Mouse (Mus musculus) CH12.LX (cell line): Measurements from ENCODE around the gene Npepps. TPM values are rescaled to one million over a fixed set of nuclear protein-coding genes. Genes with fewer than 3 reads are reported as not detected.

Source experiments
- DNase-seq: peaks from one replicate; pipeline ENCODE4 v3.0.0-alpha.2; 2013; ENCODE audit errors: extremely low read depth
- H3K27ac ChIP-seq: 2 replicates; pipeline ENCODE4 v1.5.1; 2012; ENCODE audit warnings: low read depth, mild to moderate bottlenecking, control low read depth, moderate library complexity; ENCODE audit not compliant: insufficient read depth
- H3K27me3 ChIP-seq: replicated peaks from 2 replicates; pipeline ENCODE3; 2012; ENCODE audit warnings: inconsistent platforms
- H3K36me3 ChIP-seq, 2 experiments: replicated peaks in 1 of 2; 2 replicates each; pipeline versions ENCODE3 to v1.6.1; 2012; ENCODE audit warnings: inconsistent platforms in 1 of 2, low read length in 1 of 2, mild to moderate bottlenecking in 1 of 2, mixed read lengths in 1 of 2, moderate library complexity in 1 of 2; ENCODE audit not compliant: control insufficient read depth in 1 of 2, insufficient read depth in 1 of 2
- H3K4me1 ChIP-seq, 2 experiments: 2 replicates each; pipeline ENCODE4 v1.6.1; 2012; ENCODE audit warnings: inconsistent platforms in 1 of 2, moderate library complexity in 1 of 2; ENCODE audit not compliant: insufficient read depth in 2 of 2, control insufficient read depth in 1 of 2
- H3K4me2 ChIP-seq: 2 replicates; pipeline ENCODE4 v1.6.1; 2012; ENCODE audit warnings: low read depth, mild to moderate bottlenecking, control low read depth; ENCODE audit not compliant: poor library complexity, insufficient read depth, severe bottlenecking
- H3K4me3 ChIP-seq, 3 experiments: fragments of 150-350 bp in 1 of 3; sonication (generic) in 1 of 3; replicated peaks in 1 of 3; 2 replicates each; pipeline versions ENCODE3 to v1.5.1; 2011 to 2012; ENCODE audit warnings: low read depth in 2 of 3, low read length in 2 of 3, mild to moderate bottlenecking in 2 of 3, moderate library complexity in 2 of 3, control low read depth in 1 of 3, improper control_type of control experiment in 1 of 3, inconsistent platforms in 1 of 3, mixed read lengths in 1 of 3; ENCODE audit not compliant: poor library complexity in 1 of 3
- H3K79me2 ChIP-seq: replicated peaks from 2 replicates; pipeline ENCODE4 v1.6.1; 2012; ENCODE audit warnings: mild to moderate bottlenecking, moderate library complexity; ENCODE audit not compliant: control insufficient read depth, poor library complexity, insufficient read depth, severe bottlenecking; ENCODE audit errors: extremely low read depth
- H3K9ac ChIP-seq: 2 replicates; pipeline ENCODE4 v1.6.1; 2012; ENCODE audit warnings: low read depth, mild to moderate bottlenecking, control low read depth, moderate library complexity; ENCODE audit not compliant: insufficient read depth
- H3K9me3 ChIP-seq: replicated peaks from 2 replicates; pipeline ENCODE3; 2012; ENCODE audit warnings: low read length, inconsistent platforms, mixed read lengths
- BHLHE40 ChIP-seq: IDR thresholded peaks from 2 replicates; pipeline ENCODE4 v1.6.1; 2011; ENCODE audit warnings: mild to moderate bottlenecking, low read depth, low read length, improper control_type of control experiment
- CHD1 ChIP-seq: IDR thresholded peaks from 2 replicates; pipeline ENCODE4 v1.6.1; 2012; ENCODE audit warnings: low read depth, low read length, improper control_type of control experiment, inconsistent platforms
- CHD2 ChIP-seq: IDR thresholded peaks from 2 replicates; pipeline ENCODE4 v1.6.1; 2011; ENCODE audit warnings: low read length, improper control_type of control experiment
- CTCF ChIP-seq, 2 experiments: IDR thresholded peaks in 1 of 2; conservative IDR thresholded peaks in 1 of 2; 2 replicates each; pipeline ENCODE4 v1.5.1; 2011 to 2012; ENCODE audit warnings: low read depth in 2 of 2, low read length in 2 of 2, improper control_type of control experiment in 1 of 2, inconsistent platforms in 1 of 2, mild to moderate bottlenecking in 1 of 2, moderate library complexity in 1 of 2
- E2F4 ChIP-seq: IDR thresholded peaks from 2 replicates; pipeline ENCODE4 v1.6.1; 2011; ENCODE audit warnings: low read depth, low read length, improper control_type of control experiment; ENCODE audit not compliant: insufficient replicate concordance
- ELF1 ChIP-seq: IDR thresholded peaks from 2 replicates; pipeline ENCODE4 v1.6.1; 2014; ENCODE audit warnings: low read depth, mild to moderate bottlenecking, inconsistent platforms, low read length, improper control_type of control experiment
- ETS1 ChIP-seq: conservative IDR thresholded peaks from 2 replicates; pipeline ENCODE4 v1.6.1; 2012; ENCODE audit warnings: low read depth, mild to moderate bottlenecking, inconsistent platforms, low read length, improper control_type of control experiment, moderate library complexity
- GABPA ChIP-seq: IDR thresholded peaks from 2 replicates; pipeline ENCODE4 v1.6.1; 2012; ENCODE audit warnings: low read depth, low read length, improper control_type of control experiment, inconsistent platforms; ENCODE audit not compliant: insufficient replicate concordance
- HCFC1 ChIP-seq: IDR thresholded peaks from 2 replicates; pipeline ENCODE4 v1.6.1; 2012; ENCODE audit warnings: low read depth, mild to moderate bottlenecking, inconsistent platforms, low read length, improper control_type of control experiment
- IRF4 ChIP-seq: IDR thresholded peaks from 2 replicates; pipeline ENCODE4 v1.6.1; 2014; ENCODE audit warnings: low read depth, mild to moderate bottlenecking, inconsistent platforms, low read length, improper control_type of control experiment
- JUN ChIP-seq: IDR thresholded peaks from 2 replicates; pipeline ENCODE4 v1.6.1; 2011; ENCODE audit warnings: low read depth, mild to moderate bottlenecking, low read length, improper control_type of control experiment, moderate library complexity; ENCODE audit not compliant: insufficient read depth
- JUND ChIP-seq: conservative IDR thresholded peaks from 2 replicates; pipeline ENCODE4 v1.6.1; 2011; ENCODE audit warnings: low read depth, low read length, improper control_type of control experiment
- KAT2A ChIP-seq: IDR thresholded peaks from 2 replicates; pipeline ENCODE4 v1.6.1; 2012; ENCODE audit warnings: low read length, improper control_type of control experiment, inconsistent platforms; ENCODE audit not compliant: insufficient replicate concordance
- MAFK ChIP-seq: IDR thresholded peaks from 2 replicates; pipeline ENCODE4 v1.6.1; 2011; ENCODE audit warnings: low read length, improper control_type of control experiment; ENCODE audit not compliant: insufficient replicate concordance
- MAX ChIP-seq: IDR thresholded peaks from 2 replicates; pipeline ENCODE4 v1.6.1; 2011; ENCODE audit warnings: low read length, improper control_type of control experiment
- MAZ ChIP-seq: IDR thresholded peaks from 2 replicates; pipeline ENCODE4 v1.6.1; 2012; ENCODE audit warnings: low read depth, mild to moderate bottlenecking, inconsistent platforms, low read length, improper control_type of control experiment, moderate library complexity
- MEF2A ChIP-seq: IDR thresholded peaks from 2 replicates; pipeline ENCODE4 v1.6.1; 2014; ENCODE audit warnings: low read depth, mild to moderate bottlenecking, inconsistent platforms, low read length, improper control_type of control experiment, borderline replicate concordance
- MXI1 ChIP-seq: IDR thresholded peaks from 2 replicates; pipeline ENCODE4 v1.6.1; 2011; ENCODE audit warnings: mild to moderate bottlenecking, low read depth, low read length, improper control_type of control experiment
- MYC ChIP-seq: IDR thresholded peaks from 2 replicates; pipeline ENCODE4 v1.6.1; 2011; ENCODE audit warnings: low read depth, mild to moderate bottlenecking, improper control_type of control experiment, low read length
- NELFE ChIP-seq: IDR thresholded peaks from 2 replicates; pipeline ENCODE4 v1.6.1; 2011; ENCODE audit warnings: low read depth, low read length, improper control_type of control experiment
- POLR2A ChIP-seq: IDR thresholded peaks from 2 replicates; pipeline ENCODE4 v1.6.1; 2011; ENCODE audit warnings: low read depth, mild to moderate bottlenecking, improper control_type of control experiment, low read length
- POLR2AphosphoS2 ChIP-seq: IDR thresholded peaks from 2 replicates; pipeline ENCODE4 v1.6.1; 2011; ENCODE audit warnings: low read depth, low read length, improper control_type of control experiment
- RAD21 ChIP-seq: IDR thresholded peaks from 2 replicates; pipeline ENCODE4 v1.6.1; 2011; ENCODE audit warnings: low read depth, mild to moderate bottlenecking, low read length, improper control_type of control experiment, moderate library complexity
- RCOR1 ChIP-seq: conservative IDR thresholded peaks from 2 replicates; pipeline ENCODE4 v1.6.1; 2012; ENCODE audit warnings: low read depth, mild to moderate bottlenecking, inconsistent platforms, low read length, improper control_type of control experiment
- SMC3 ChIP-seq: IDR thresholded peaks from 2 replicates; pipeline ENCODE4 v1.6.1; 2011; ENCODE audit warnings: low read depth, low read length, improper control_type of control experiment
- TCF12 ChIP-seq: IDR thresholded peaks from 2 replicates; pipeline ENCODE4 v1.6.1; 2014; ENCODE audit warnings: low read depth, mild to moderate bottlenecking, inconsistent platforms, low read length, improper control_type of control experiment
- USF1 ChIP-seq: IDR thresholded peaks from 2 replicates; pipeline ENCODE4 v1.6.1; 2014; ENCODE audit warnings: low read depth, mild to moderate bottlenecking, inconsistent platforms, low read length, improper control_type of control experiment
- USF2 ChIP-seq: conservative IDR thresholded peaks from 2 replicates; pipeline ENCODE4 v1.6.1; 2011; ENCODE audit warnings: low read depth, low read length, improper control_type of control experiment
- ZC3H11A ChIP-seq: IDR thresholded peaks from 2 replicates; pipeline ENCODE4 v1.6.1; 2012; ENCODE audit warnings: low read depth, mild to moderate bottlenecking, inconsistent platforms, low read length, improper control_type of control experiment
- ZMIZ1 ChIP-seq: IDR thresholded peaks from 2 replicates; pipeline ENCODE4 v1.6.1; 2012; ENCODE audit warnings: low read depth, mild to moderate bottlenecking, inconsistent platforms, low read length, improper control_type of control experiment
- ZNF384 ChIP-seq: IDR thresholded peaks from 2 replicates; pipeline ENCODE4 v1.6.1; 2012; ENCODE audit warnings: low read depth, low read length, improper control_type of control experiment, inconsistent platforms
- dilution Hi-C: fragments of 300-500 bp; cut with MboI; formaldehyde crosslinking; loops from 2 replicates; pipeline ENCODE4 v1.14.3; 2020; ENCODE audit warnings: low sequenced_read_pairs; ENCODE audit not compliant: extremely low pct_unique_long_range_greater_than_20kb, extremely low pct_ligation_motif_present
- in situ Hi-C: fragments of 300-500 bp; cut with MboI; formaldehyde crosslinking; loops from 3 replicates; pipeline ENCODE4 v1.14.3; 2019; ENCODE audit warnings: low sequenced_read_pairs, low pct_ligation_motif_present, low pct_unique_long_range_greater_than_20kb, mixed read lengths
- polyA plus RNA-seq: library from polyadenylated mRNA; unstranded; fragments of >175 nt; gene quantifications from 2 replicates; pipeline ENCODE4 v1.2.1, GENCODE M21; 2012; ENCODE audit warnings: low read depth; ENCODE audit not compliant: insufficient read length
- total RNA-seq, 2 experiments: library from RNA; depleted of rRNA; stranded (reverse); fragments of 300-350 nt in 1 of 2; fragments of >200 nt in 1 of 2; gene quantifications; 2 replicates each; pipeline ENCODE4 v1.2.3; 2012 to 2014

Npepps gene
- total and polyA plus RNA-seq, 3 experiments: 29.8 to 50.8 (median 42.5) TPM

DNA sequence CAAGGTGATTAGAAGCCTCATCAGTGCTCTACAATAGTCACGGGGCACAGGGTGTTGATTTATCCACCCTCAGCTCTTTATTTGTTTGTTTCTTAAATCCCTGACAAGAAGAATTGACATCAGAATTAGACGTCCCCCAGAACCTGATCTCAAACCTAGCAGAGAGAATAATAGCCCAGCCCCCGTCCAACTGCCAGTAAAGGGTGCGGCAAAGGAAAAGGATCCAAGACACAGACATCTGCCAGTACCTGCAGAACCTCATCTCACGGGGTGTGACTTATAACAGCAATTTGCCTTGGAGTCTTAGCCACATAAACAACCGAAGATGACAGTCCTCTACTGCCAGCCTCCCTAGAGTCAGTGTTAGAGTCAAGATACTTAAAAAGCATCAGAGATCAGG, 6.5 kb upstream of the Npepps start:
- no peak overlapping the region for H3K4me2 ChIP-seq
- no peaks in the 10 kb centered on the region for H3K27me3 ChIP-seq
- no peak overlapping the region for H3K4me3 ChIP-seq
- H3K9ac ChIP-seq: no peak overlapping the region
- dilution Hi-C loops: no loop called here
- H3K9me3 ChIP-seq: no peaks in the 10 kb centered on the region
- H3K36me3 ChIP-seq: no peaks in the 10 kb centered on the region
- peaks cover 12 to 24% of the 10 kb centered on the region in 2 experiments for H3K4me1 ChIP-seq
- no peak for TF ChIP-seq ETS1
- TF ChIP-seq USF2: no peak
- TF ChIP-seq RAD21: no peak
- no peak for TF ChIP-seq SMC3
- no peak for TF ChIP-seq ZMIZ1
- TF ChIP-seq MAZ: no peak
- no peak for TF ChIP-seq POLR2AphosphoS2
- no peak for TF ChIP-seq POLR2A
- no peak for TF ChIP-seq ELF1
- TF ChIP-seq HCFC1: no peak
- no peak for TF ChIP-seq JUN
- no peak for TF ChIP-seq KAT2A
- no peak overlapping the region for H3K27ac ChIP-seq
- in situ Hi-C loops: no loop called here
- H3K79me2 ChIP-seq: no peaks in the 10 kb centered on the region
- DNase-seq: no peak

DNA sequence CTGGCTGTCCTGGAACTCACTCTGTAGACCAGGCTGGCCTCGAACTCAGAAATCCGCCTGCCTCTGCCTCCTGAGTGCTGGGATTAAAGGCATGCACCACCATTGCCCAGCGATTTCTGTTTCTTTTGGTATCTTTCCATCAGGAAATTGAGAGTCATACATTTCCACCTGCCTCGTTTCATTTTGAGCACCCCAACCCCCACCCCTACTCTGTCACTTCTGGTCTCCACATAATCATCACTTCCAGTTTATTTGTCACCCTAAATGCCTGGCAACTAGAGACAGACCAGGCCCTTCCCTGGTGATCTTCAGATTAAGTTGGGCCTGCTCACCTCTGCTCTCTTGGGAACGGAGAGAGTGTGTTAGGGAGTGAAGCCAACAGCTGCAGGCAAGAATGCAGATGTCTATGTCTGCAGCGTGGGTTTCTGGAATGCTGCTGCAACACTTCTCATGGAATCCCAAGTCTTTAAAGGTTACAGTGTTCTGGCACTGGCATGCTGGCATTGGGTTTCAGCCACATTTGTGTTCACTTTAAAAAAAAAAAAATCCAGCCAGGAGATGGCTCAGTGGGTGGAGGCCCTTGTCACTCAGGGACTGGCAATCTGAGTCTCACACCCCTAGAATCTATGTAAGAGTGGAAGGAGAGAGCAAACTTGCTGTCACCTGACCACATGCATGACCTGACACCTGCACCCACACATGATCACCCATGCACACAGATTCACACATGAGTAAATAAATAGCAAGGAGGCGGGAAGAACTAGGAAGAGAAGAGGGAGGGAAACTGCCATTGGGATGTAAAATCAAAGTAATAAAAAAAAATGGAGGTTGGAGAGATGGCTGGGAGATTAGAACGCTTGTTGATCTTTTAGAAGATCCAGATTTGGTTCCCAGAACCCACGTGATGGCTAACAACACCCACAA, 5.7 kb upstream of the Npepps start:
- dilution Hi-C loops (no loop called here), in situ Hi-C loops (no loop called here)
- Histone ChIP-seq H3K4me3 (no peak overlapping the region), H3K4me1 (peaks cover 12 to 24% of the 10 kb centered on the region in 2 experiments), H3K27me3 (no peaks in the 10 kb centered on the region), H3K36me3 (no peaks in the 10 kb centered on the region), H3K79me2 (no peaks in the 10 kb centered on the region), H3K9me3 (no peaks in the 10 kb centered on the region), H3K27ac (no peak overlapping the region), H3K9ac (no peak overlapping the region), H3K4me2 (no peak overlapping the region)
- peak; percentile 33 for DNase-seq
- no peak for TF ChIP-seq MAZ
- no peak for TF ChIP-seq CHD1
- no peak for TF ChIP-seq MAX
- TF ChIP-seq MEF2A: no peak
- no peak for TF ChIP-seq USF1
- no peak for TF ChIP-seq E2F4
- no peak for TF ChIP-seq JUND
- no peak for TF ChIP-seq POLR2A
- TF ChIP-seq TCF12: no peak
- TF ChIP-seq CHD2: peak; percentile 60; the same call in 1 of the 2 replicates
- TF ChIP-seq ETS1: no peak
- TF ChIP-seq ZNF384: peak; percentile 63
- TF ChIP-seq BHLHE40: peak; percentile 78
- TF ChIP-seq GABPA: no peak
- TF ChIP-seq RCOR1: no peak
- TF ChIP-seq ELF1: no peak
- TF ChIP-seq ZMIZ1: no peak
- TF ChIP-seq MYC: no peak
- TF ChIP-seq IRF4: 0 out of 2 replicates have a peak, but pooled peaks have one; percentile 21
- peak; percentile 37; the same call in 1 of the 2 replicates for TF ChIP-seq MXI1
- TF ChIP-seq NELFE: no peak
- no peak for TF ChIP-seq ZC3H11A
- no peak for TF ChIP-seq CTCF (conservative IDR thresholded peaks at IDR 0.05 in 1 of 2, IDR thresholded peaks at IDR 0.05 in 1 of 2; ENCODE audit: low read depth in 2 of 2, low read length in 2 of 2)
- TF ChIP-seq POLR2AphosphoS2: no peak
- no peak for TF ChIP-seq MAFK
- TF ChIP-seq RAD21: no peak
